In the genomic region with DNA sequence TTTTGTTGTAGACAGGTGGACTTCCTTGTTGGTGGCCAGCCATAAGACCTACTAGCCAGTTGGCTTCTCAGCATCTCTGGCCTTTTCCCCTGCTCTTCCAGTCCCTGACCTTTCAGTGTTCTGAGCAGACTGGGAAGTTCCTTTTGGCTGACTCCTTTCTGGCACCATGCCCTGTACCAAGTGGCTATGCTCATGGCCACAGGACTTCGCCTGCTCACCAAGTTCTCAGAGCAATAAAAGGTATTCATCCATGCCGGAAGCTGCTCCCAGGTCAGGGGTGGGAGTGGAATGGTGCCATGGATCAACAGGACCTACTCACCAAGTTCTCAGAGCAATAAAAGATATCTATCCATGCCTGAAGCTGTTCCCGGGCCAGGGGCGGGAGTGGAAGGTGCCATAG, we compare ENCODE assay signal across 7 mouse cellular contexts. TPM values are rescaled to one million over a fixed set of nuclear protein-coding genes. Genes with fewer than 3 reads are reported as not detected.
A peak's percentile ranks its signal among the peaks of the same experiment; 100 is the strongest.
DNase-seq lines count a peak whose midpoint lies in the region; ATAC-seq and TF ChIP-seq lines count a peak whose summit lies in the region.

No protein-coding gene starts in this region.

- no peaks in the 10 kb centered on the region for H3K9me3 ChIP-seq in intestine, postnatal 0 days (ENCODE audit: control insufficient read depth)

- H3K4me2 ChIP-seq in intestine, postnatal 0 days (replicated peaks; ENCODE audit: low read depth) = peak overlapping the region; percentile 99

- TF ChIP-seq CTCF in intestine, postnatal 0 days (IDR thresholded peaks at IDR 0.05; ENCODE audit: low read depth) = no peak
- no peak for TF ChIP-seq CTCF in testis, adult 2 months (IDR thresholded peaks at IDR 0.05; ENCODE audit: control insufficient read depth, insufficient read depth, insufficient replicate concordance, low read depth, low read length)

- no peaks in the 10 kb centered on the region for H3K27me3 ChIP-seq in intestine, postnatal 0 days (replicated peaks; ENCODE audit: control insufficient read depth, insufficient read depth, low read length)
- H3K27me3 ChIP-seq in testis, adult 2 months (ENCODE audit: control insufficient read depth, insufficient read depth, low read length) = no peaks in the 10 kb centered on the region

- intact Hi-C loops in gastrocnemius, postnatal 14 days (cut with DNase I; ENCODE audit: low total_unique reads) = no loop called here

- peak; percentile 46 for DNase-seq in NIH3T3 (ENCODE audit: low read depth)
- peak; percentile 72 to 78 for DNase-seq in cerebellum, adult 18-20 months
- peak; percentile 61 for DNase-seq in gastrocnemius, postnatal 14 days
- DNase-seq in lung, adult 18-20 months = peak; percentile 69 to 79
- no peak for DNase-seq in urinary bladder, adult 2 months (ENCODE audit: low spot score)

- WGBS in intestine, postnatal 0 days = 33% methylated on average over 4 of the region's 4 CpGs

- peaks cover 37% of the 10 kb centered on the region for H3K36me3 ChIP-seq in intestine, postnatal 0 days (ENCODE audit: control insufficient read depth, insufficient read depth)
- peaks cover 2% of the 10 kb centered on the region for H3K36me3 ChIP-seq in testis, adult 2 months (ENCODE audit: control insufficient read depth, insufficient read depth, low read length)

- H3K4me1 ChIP-seq in intestine, postnatal 0 days (replicated peaks; ENCODE audit: control insufficient read depth, insufficient read depth, low read length) = peaks cover under 1% of the 10 kb centered on the region; the same call in 1 of the 2 replicates
- H3K4me1 ChIP-seq in testis, adult 2 months (ENCODE audit: control insufficient read depth, insufficient read depth, low read length) = peaks cover 19% of the 10 kb centered on the region

- H3K4me3 ChIP-seq in intestine, postnatal 0 days (ENCODE audit: low read depth, low read length) = no peak overlapping the region
- peak overlapping the region; percentile 57 for H3K4me3 ChIP-seq in testis, adult 2 months (ENCODE audit: control insufficient read depth, low read depth, low read length)

- ATAC-seq in intestine, postnatal 0 days = peak; percentile 53

- TF ChIP-seq POLR2A in testis, adult 2 months (IDR thresholded peaks at IDR 0.05; ENCODE audit: control insufficient read depth, low read depth, low read length) = peak; percentile 28; the same call in 1 of the 2 replicates

- H3K27ac ChIP-seq in intestine, postnatal 0 days (ENCODE audit: low read depth, low read length) = peak overlapping the region; percentile 86
- H3K27ac ChIP-seq in testis, adult 2 months (ENCODE audit: control insufficient read depth, insufficient read depth, low read depth, low read length) = peak overlapping the region; percentile 67

- peak overlapping the region; percentile 37 for H3K9ac ChIP-seq in intestine, postnatal 0 days (ENCODE audit: low read depth, low read length)

RNA-seq across cellular contexts. Expression of gene Bricd5, which starts 1.2 kb away (rescaled TPM):
- total RNA-seq in gastrocnemius, postnatal 14 days (2021) = under 1 TPM in 1 of 2 experiments, not detected in 1; 0.31 TPM
- not detected in 2 replicates for polyA plus RNA-seq in intestine, postnatal 0 days (2015; fragmentation: Nextera tagmentation; extraction: Ambion mirVana)
- polyA plus RNA-seq in testis, adult 2 months (2012; rRNA removed) = 7.5 and 7.9 TPM in 2 replicates
- 0.10 and 0.19 TPM in 2 replicates for polyA plus RNA-seq in urinary bladder, adult 2 months (2012; rRNA removed)

RNA-seq across cellular contexts. Expression of gene Pgp, which starts 2.3 kb away (rescaled TPM):
- 10 to 100 TPM; 44.6 TPM for total RNA-seq in gastrocnemius, postnatal 14 days (2021)
- polyA plus RNA-seq in intestine, postnatal 0 days (2015; fragmentation: Nextera tagmentation; extraction: Ambion mirVana) = 64.5 and 69.4 TPM in 2 replicates
- 597 and 738 TPM in 2 replicates for polyA plus RNA-seq in testis, adult 2 months (2012; rRNA removed)
- 31.8 and 33.5 TPM in 2 replicates for polyA plus RNA-seq in urinary bladder, adult 2 months (2012; rRNA removed)

RNA-seq across cellular contexts. Expression of gene E4f1, which starts 2.4 kb away (rescaled TPM):
- total RNA-seq in gastrocnemius, postnatal 14 days (2021) = 10 to 100 TPM in 1 of 2 experiments, 1 to 10 TPM in 1; 8.5 to 10.2 TPM
- 5.0 and 5.2 TPM in 2 replicates for polyA plus RNA-seq in intestine, postnatal 0 days (2015; fragmentation: Nextera tagmentation; extraction: Ambion mirVana)
- polyA plus RNA-seq in testis, adult 2 months (2012; rRNA removed) = 61.5 and 69.3 TPM in 2 replicates
- 55.8 and 61.5 TPM in 2 replicates for polyA plus RNA-seq in urinary bladder, adult 2 months (2012; rRNA removed)

RNA-seq across cellular contexts. Expression of gene Mlst8, which starts 6.4 kb away (rescaled TPM):
- 10 to 100 TPM; 10.7 to 11.6 TPM for total RNA-seq in gastrocnemius, postnatal 14 days (2021)
- polyA plus RNA-seq in intestine, postnatal 0 days (2015; fragmentation: Nextera tagmentation; extraction: Ambion mirVana) = 11.9 and 12.9 TPM in 2 replicates
- polyA plus RNA-seq in testis, adult 2 months (2012; rRNA removed) = 13.9 and 16.5 TPM in 2 replicates
- polyA plus RNA-seq in urinary bladder, adult 2 months (2012; rRNA removed) = 20.9 and 21.7 TPM in 2 replicates

RNA-seq across cellular contexts. Expression of gene Caskin1, which starts 15.9 kb away (rescaled TPM):
- total RNA-seq in gastrocnemius, postnatal 14 days (2021) = under 1 TPM; 0.22 to 0.31 TPM
- 0.69 and 0.78 TPM in 2 replicates for polyA plus RNA-seq in intestine, postnatal 0 days (2015; fragmentation: Nextera tagmentation; extraction: Ambion mirVana)
- polyA plus RNA-seq in testis, adult 2 months (2012; rRNA removed) = 20.6 and 23.9 TPM in 2 replicates
- polyA plus RNA-seq in urinary bladder, adult 2 months (2012; rRNA removed) = 0.76 and 1.1 TPM in 2 replicates
